Mouse (Mus musculus) kidney, embryonic 16.5 days (tissue): ENCODE results near the gene Clcn3. TPM values are rescaled to one million over a fixed set of nuclear protein-coding genes. Genes with fewer than 3 reads are reported as not detected.
"Not testable (repeated sequence)": the region's sequence is repeated elsewhere in the genome, so short reads cannot be mapped to it uniquely, and the experiment has no call there.

Source experiments
- ATAC-seq: fragments of 200-750 bp; cut with Nextera tagmentation; 2 replicates; pipeline ENCODE4 v1.8.0; 2017; ENCODE audit warnings: moderate TSS enrichment; ENCODE audit not compliant: low FRiP score, low TSS enrichment
- H3K27ac ChIP-seq: fragments of 300-500 bp; sonication (generic); 2 replicates; pipeline ENCODE4 v1.5.1; 2014; ENCODE audit warnings: low read length
- H3K27me3 ChIP-seq: fragments of 300-500 bp; sonication (generic); 2 replicates; pipeline ENCODE4 v1.6.1; 2014; ENCODE audit warnings: low read length, control low read depth, mixed read lengths; ENCODE audit not compliant: insufficient read depth
- H3K36me3 ChIP-seq: fragments of 300-500 bp; sonication (generic); 2 replicates; pipeline ENCODE4 v1.6.1; 2014; ENCODE audit warnings: low read length, control low read depth, mixed read lengths; ENCODE audit not compliant: insufficient read depth
- H3K4me1 ChIP-seq: fragments of 300-500 bp; sonication (generic); 2 replicates; pipeline ENCODE4 v1.6.1; 2014; ENCODE audit warnings: low read length, control low read depth, mixed read lengths; ENCODE audit not compliant: insufficient read depth
- H3K4me2 ChIP-seq: fragments of 300-500 bp; sonication (generic); replicated peaks from 2 replicates; pipeline ENCODE4 v1.6.1; 2014; ENCODE audit warnings: low read depth, low read length
- H3K4me3 ChIP-seq: fragments of 300-500 bp; sonication (generic); 2 replicates; pipeline ENCODE4 v1.5.1; 2014; ENCODE audit warnings: mild to moderate bottlenecking, low read length
- H3K9ac ChIP-seq: fragments of 300-500 bp; sonication (generic); replicated peaks from 2 replicates; pipeline ENCODE4 v1.6.1; 2014; ENCODE audit warnings: low read length
- H3K9me3 ChIP-seq: fragments of 300-500 bp; sonication (generic); 2 replicates; pipeline ENCODE4 v1.6.1; 2016; ENCODE audit warnings: low read length, control low read depth
- WGBS: fragments of 180-500 bp; shearing (Covaris S2); extraction: QIAGEN DNeasy Blood & Tissue Kit; methylation state at CpG from one replicate; pipeline ENCODE4 v1.1.7; 2014; 5-methylcytosine and 5-hydroxymethylcytosine counted together
- polyA plus RNA-seq: library from polyadenylated mRNA; unstranded; fragments of >200 nt; fragmentation: Nextera tagmentation; extraction: Ambion mirVana; gene quantifications from 2 replicates; pipeline ENCODE4 v1.2.1, GENCODE M21; 2015

Clcn3 gene
- polyA plus RNA-seq, result 29.8 and 32.4 TPM in 2 replicates

- under 1% methylated on average over 98 of the region's 101 CpGs for WGBS
- ATAC-seq, result peak; percentile 100
- Histone ChIP-seq H3K36me3 (no peaks in the 10 kb centered on the region), H3K27ac (peak within 1 kb of the TSS; percentile 92), H3K4me1 (peaks cover 11% of the 10 kb centered on the region; the same call in 1 of the 2 replicates), H3K27me3 (no peaks in the 10 kb centered on the region), H3K4me3 (peak within 1 kb of the TSS; percentile 64), H3K4me2 (peak within 1 kb of the TSS; percentile 94), H3K9ac (peak within 1 kb of the TSS; percentile 81), H3K9me3 (peaks cover 5% of the 10 kb centered on the region; the same call in 1 of the 2 replicates)
These were observed at the start of gene Clcn3 for GRCm38 (mm10) chr8:60982701-60983687. Gene Clcn3 (minus strand): TSS chr8:60983300.

GRCm38 (mm10) chr8:60996468-60996867, 13.4 kb upstream of the Clcn3 start:
- Histone ChIP-seq H3K9me3 (peaks cover 8% of the 10 kb centered on the region), H3K36me3 (no peaks in the 10 kb centered on the region; the same call in 1 of the 2 replicates), H3K4me1 (peaks cover 11% of the 10 kb centered on the region; the same call in 1 of the 2 replicates), H3K4me3 (no peak overlapping the region), H3K27me3 (no peaks in the 10 kb centered on the region), H3K9ac (no peak overlapping the region), H3K4me2 (no peak overlapping the region), H3K27ac (no peak overlapping the region)
- ATAC-seq, result no peak
- WGBS, result 73% methylated on average over 3 of the region's 3 CpGs

GRCm38 (mm10) chr8:60993639-60993986, 10.5 kb upstream of the Clcn3 start:
- Histone ChIP-seq H3K9me3 (peaks cover 8% of the 10 kb centered on the region), H3K4me2 (peak overlapping the region; percentile 95), H3K27me3 (no peaks in the 10 kb centered on the region), H3K4me1 (peaks cover 11% of the 10 kb centered on the region; the same call in 1 of the 2 replicates), H3K36me3 (no peaks in the 10 kb centered on the region; the same call in 1 of the 2 replicates), H3K9ac (peak overlapping the region; percentile 85), H3K4me3 (peak overlapping the region; percentile 94), H3K27ac (peak overlapping the region; percentile 92)
- no peak for ATAC-seq
- WGBS, result 5% methylated on average over 12 of the region's 12 CpGs

- Histone ChIP-seq H3K4me2 (peak within 1 kb of the TSS; percentile 95), H3K27me3 (no peaks in the 10 kb centered on the region), H3K4me3 (peak within 1 kb of the TSS; percentile 94), H3K9me3 (peaks cover 4% of the 10 kb centered on the region), H3K36me3 (no peaks in the 10 kb centered on the region; the same call in 1 of the 2 replicates), H3K9ac (peak within 1 kb of the TSS; percentile 85), H3K4me1 (peaks cover 11% of the 10 kb centered on the region; the same call in 1 of the 2 replicates), H3K27ac (peak within 1 kb of the TSS; percentile 92)
- ATAC-seq, result peak; percentile 96
- WGBS, result under 1% methylated on average over 57 of the region's 57 CpGs
These were observed 10.0 kb upstream of the Clcn3 start, which contains the start of gene Nek1 for GRCm38 (mm10) chr8:60992910-60993638. Gene Nek1 (plus strand): TSS chr8:60993195.

GRCm38 (mm10) chr8:60992561-60992909, 9.4 kb upstream of the Clcn3 start:
- 2% methylated on average over 16 of the region's 16 CpGs for WGBS

GRCm38 (mm10) chr8:60984260-60985010, 1.3 kb upstream of the Clcn3 start:
- not testable (repeated sequence) for H3K4me3 ChIP-seq, H3K27ac ChIP-seq, ATAC-seq, H3K4me2 ChIP-seq, H3K36me3 ChIP-seq, H3K9me3 ChIP-seq, H3K9ac ChIP-seq, H3K27me3 ChIP-seq
- WGBS, result 89% methylated on average over 17 of the region's 17 CpGs
- peaks cover 11% of the 10 kb centered on the region; the same call in 1 of the 2 replicates for H3K4me1 ChIP-seq

More at GRCm38 (mm10) chr8:60992561-60992909, 9.4 kb upstream of the Clcn3 start:
- Histone ChIP-seq H3K9me3 (no peaks in the 10 kb centered on the region), H3K36me3 (no peaks in the 10 kb centered on the region), H3K27ac (peak overlapping the region; percentile 92), H3K4me1 (peaks cover 11% of the 10 kb centered on the region; the same call in 1 of the 2 replicates), H3K27me3 (no peaks in the 10 kb centered on the region), H3K9ac (peak overlapping the region; percentile 73), H3K4me2 (peak overlapping the region; percentile 59), H3K4me3 (peak overlapping the region; percentile 94)
- ATAC-seq, result peak; percentile 94

GRCm38 (mm10) chr8:60983688-60984079, 584 bp upstream of the Clcn3 start:
- H3K4me1 ChIP-seq, result peaks cover 11% of the 10 kb centered on the region; the same call in 1 of the 2 replicates
- peak overlapping the region; percentile 81 for H3K9ac ChIP-seq
- H3K27me3 ChIP-seq, result no peaks in the 10 kb centered on the region

GRCm38 (mm10) chr8:60981388-60981787, 1.7 kb downstream of the Clcn3 start:
- Histone ChIP-seq H3K4me1 (peaks cover 11% of the 10 kb centered on the region; the same call in 1 of the 2 replicates), H3K27ac (no peak overlapping the region), H3K27me3 (no peaks in the 10 kb centered on the region), H3K4me3 (no peak overlapping the region), H3K4me2 (peak overlapping the region; percentile 94), H3K9me3 (peaks cover 5% of the 10 kb centered on the region; the same call in 1 of the 2 replicates), H3K36me3 (no peaks in the 10 kb centered on the region), H3K9ac (no peak overlapping the region)
- WGBS, result 15% methylated on average over 1 of the region's 1 CpGs
- no peak for ATAC-seq

More at GRCm38 (mm10) chr8:60983688-60984079, 584 bp upstream of the Clcn3 start:
- peak overlapping the region; percentile 64 for H3K4me3 ChIP-seq
- peak overlapping the region; percentile 92 for H3K27ac ChIP-seq
- H3K4me2 ChIP-seq, result peak overlapping the region; percentile 94
- no peaks in the 10 kb centered on the region for H3K36me3 ChIP-seq
- H3K9me3 ChIP-seq, result peaks cover 5% of the 10 kb centered on the region; the same call in 1 of the 2 replicates
- 12% methylated on average over 9 of the region's 9 CpGs for WGBS
- peak; percentile 68 for ATAC-seq

- Histone ChIP-seq H3K4me2 (no peak overlapping the region), H3K4me3 (no peak overlapping the region), H3K27me3 (no peaks in the 10 kb centered on the region), H3K9ac (no peak overlapping the region), H3K27ac (no peak overlapping the region), H3K36me3 (no peaks in the 10 kb centered on the region), H3K9me3 (no peaks in the 10 kb centered on the region), H3K4me1 (peaks cover 11% of the 10 kb centered on the region; the same call in 1 of the 2 replicates)
- WGBS, result 69% methylated on average over 5 of the region's 5 CpGs
- ATAC-seq, result no peak
These were observed 4.6 kb downstream of the Clcn3 start for GRCm38 (mm10) chr8:60978496-60978895.
